Mouse (Mus musculus) G1E (cell line): ENCODE data around the gene Zfp64.

Experiments
- CTCF ChIP-seq: IDR thresholded peaks from 2 replicates; pipeline ENCODE4 v1.5.1; 2012; ENCODE audit warnings: low read depth, low read length, inconsistent platforms, mixed read lengths
- GATA1 ChIP-seq: IDR thresholded peaks from 2 replicates; pipeline ENCODE4 v1.6.1; 2012; ENCODE audit warnings: borderline replicate concordance, low read length, inconsistent platforms, mixed read lengths
- GATA2 ChIP-seq: IDR thresholded peaks from 2 replicates; pipeline ENCODE4 v1.6.1; 2012; ENCODE audit warnings: low read depth, low read length, inconsistent platforms, borderline replicate concordance
- POLR2AphosphoS5 ChIP-seq: IDR thresholded peaks from 2 replicates; pipeline ENCODE4 v1.6.1; 2012; ENCODE audit warnings: low read depth, low read length, inconsistent platforms; ENCODE audit not compliant: insufficient replicate concordance
- TAL1 ChIP-seq: conservative IDR thresholded peaks from 2 replicates; pipeline ENCODE4 v1.6.1; 2012; ENCODE audit warnings: low read depth, low read length, inconsistent platforms, mixed read lengths

- TF ChIP-seq CTCF (no peak), GATA1 (no peak), TAL1 (no peak), POLR2AphosphoS5 (no peak), GATA2 (no peak)
Measured at GRCm38 (mm10) chr2:168926257-168926810, 29.1 kb downstream of the Zfp64 start.
